Mouse (Mus musculus) ES-E14 (cell line): ENCODE measurements around the gene Olfr1359.

Source experiments
- CHD2 ChIP-seq: IDR thresholded peaks from 2 replicates; pipeline ENCODE4 v1.6.1; 2014; ENCODE audit warnings: mild to moderate bottlenecking, low read depth, low read length, inconsistent platforms
- HCFC1 ChIP-seq: IDR thresholded peaks from 2 replicates; pipeline ENCODE4 v1.6.1; 2012; ENCODE audit warnings: low read length, inconsistent platforms, borderline replicate concordance; ENCODE audit not compliant: insufficient read depth
- MAFK ChIP-seq: IDR thresholded peaks from 2 replicates; pipeline ENCODE4 v1.6.1; 2014; ENCODE audit warnings: mild to moderate bottlenecking, low read depth, low read length, inconsistent platforms; ENCODE audit not compliant: insufficient read depth
- ZC3H11A ChIP-seq: IDR thresholded peaks from 2 replicates; pipeline ENCODE4 v1.6.1; 2012; ENCODE audit warnings: low read depth, mild to moderate bottlenecking, inconsistent platforms, low read length, borderline replicate concordance
- ZNF384 ChIP-seq: IDR thresholded peaks from 2 replicates; pipeline ENCODE4 v1.6.1; 2012; ENCODE audit warnings: low read depth, low read length, inconsistent platforms

DNA sequence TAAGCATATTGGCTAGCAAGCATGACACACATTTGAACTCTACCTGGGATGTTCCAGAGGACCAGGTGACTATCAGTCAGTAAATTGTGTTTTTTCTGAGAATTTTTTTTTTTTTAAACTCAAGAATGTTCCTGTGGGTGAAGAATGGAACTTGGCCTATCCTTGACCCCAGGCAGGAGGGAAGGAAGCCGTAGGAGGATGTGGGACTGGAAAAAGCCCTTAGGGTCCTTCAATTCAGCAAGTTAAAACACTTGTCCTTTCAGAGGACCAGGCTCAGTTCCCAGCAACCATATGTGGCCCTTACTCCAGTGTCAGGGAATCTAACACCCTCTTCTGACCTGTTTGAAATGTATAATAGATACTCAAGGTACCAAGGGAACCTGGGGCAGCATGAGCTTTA is 31.6 kb downstream of the Olfr1359 start:
- TF ChIP-seq MAFK (no peak), ZNF384 (no peak), ZC3H11A (no peak), CHD2 (no peak), HCFC1 (no peak)
